Mouse (Mus musculus): ENCODE data around the gene Dnajc15. TPM values are rescaled to one million over a fixed set of nuclear protein-coding genes. Genes with fewer than 3 reads are reported as not detected.

The Dnajc15 gene
- polyA plus RNA-seq, 1 experiment, result 4.4 TPM

DNA sequence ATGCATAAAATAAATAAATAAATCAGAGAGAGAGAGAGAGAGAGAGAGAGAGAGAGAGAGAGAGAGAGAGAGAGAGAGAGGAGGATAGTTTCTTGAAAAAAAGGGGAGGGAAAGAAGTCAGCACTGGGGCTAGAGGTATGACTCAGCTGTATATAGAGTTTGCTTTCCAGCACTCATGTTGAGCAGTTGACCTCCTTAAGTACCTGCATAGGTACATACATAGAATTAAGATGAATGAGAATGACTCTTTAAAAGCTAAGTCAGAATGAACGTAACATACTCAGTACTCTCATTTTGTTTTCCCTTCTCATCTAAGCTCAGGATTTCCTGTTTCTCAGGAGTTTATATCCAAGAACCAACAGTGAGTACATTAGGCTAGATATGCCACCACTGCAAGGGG, 62.0 kb downstream of the Dnajc15 start:
- TF ChIP-seq POLR2A (IDR thresholded peaks at IDR 0.05; ENCODE audit: borderline replicate concordance, extremely low read depth, low read depth, low read length) (no peak), CTCF (IDR thresholded peaks at IDR 0.05; ENCODE audit: insufficient read depth, low read length) (no peak)
- DNase-seq, result no peak
- 41% methylated on average over 1 of the region's 1 CpGs for WGBS
- Histone ChIP-seq H3K4me3 (replicated peaks; ENCODE audit: extremely low read depth, low read depth, low read length) (no peak overlapping the region), H3K4me1 (ENCODE audit: control insufficient read depth, insufficient read depth, low read length) (peaks cover 2% of the 10 kb centered on the region; the same call in 1 of the 2 replicates)

DNA sequence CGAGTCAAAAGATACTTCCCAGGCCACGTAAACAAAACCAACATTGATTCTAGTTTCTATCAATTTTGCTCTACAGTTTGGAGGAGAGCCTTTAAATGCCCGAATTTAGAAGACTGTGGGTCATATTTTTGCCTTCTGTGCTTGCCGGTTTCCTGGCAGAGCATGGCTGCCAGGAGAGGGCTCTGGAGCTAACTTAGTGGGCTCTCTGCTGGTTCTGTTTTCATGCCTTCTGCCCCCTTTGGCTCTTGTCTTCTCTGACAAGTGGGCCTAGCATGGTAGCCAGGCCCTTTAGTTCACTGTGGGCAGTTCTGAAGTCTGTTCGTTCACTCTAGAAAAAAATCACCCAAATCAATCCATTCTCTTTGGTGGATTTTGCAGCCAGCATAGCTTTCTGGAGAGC, 63.5 kb downstream of the Dnajc15 start:
- H3K4me3 ChIP-seq (replicated peaks; ENCODE audit: extremely low read depth, low read depth, low read length), result no peak overlapping the region
- DNase-seq, result no peak
- no peak for TF ChIP-seq CTCF (IDR thresholded peaks at IDR 0.05; ENCODE audit: insufficient read depth, low read length)
- no peak for TF ChIP-seq POLR2A (IDR thresholded peaks at IDR 0.05; ENCODE audit: borderline replicate concordance, extremely low read depth, low read depth, low read length)
- peaks cover 2% of the 10 kb centered on the region; the same call in 1 of the 2 replicates for H3K4me1 ChIP-seq (ENCODE audit: control insufficient read depth, insufficient read depth, low read length)
- 82% methylated on average over 5 of the region's 5 CpGs for WGBS

DNA sequence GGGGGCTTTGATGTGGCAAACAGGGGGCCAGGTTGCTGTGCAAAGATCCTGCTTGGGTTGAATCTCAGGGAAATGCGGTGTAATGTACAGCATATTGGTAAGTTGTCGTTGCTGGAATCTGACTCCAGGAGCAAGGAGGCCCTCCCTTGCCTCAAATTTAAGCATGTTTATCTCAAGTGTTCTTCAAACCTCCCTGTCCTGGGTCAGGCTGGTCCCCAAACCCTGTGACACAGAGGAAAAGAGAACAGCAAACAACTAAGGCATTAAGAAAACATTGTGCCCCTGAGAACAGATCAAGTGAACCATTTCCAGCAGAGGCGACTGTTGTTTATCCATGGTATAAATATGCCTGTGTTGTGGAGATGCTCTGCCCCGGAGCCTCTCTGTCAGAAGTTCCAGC, 67.1 kb downstream of the Dnajc15 start:
- WGBS, result 57% methylated on average over 4 of the region's 4 CpGs
- no peak for DNase-seq
- no peaks in the 10 kb centered on the region for H3K4me1 ChIP-seq (ENCODE audit: control insufficient read depth, insufficient read depth, low read length)

DNA sequence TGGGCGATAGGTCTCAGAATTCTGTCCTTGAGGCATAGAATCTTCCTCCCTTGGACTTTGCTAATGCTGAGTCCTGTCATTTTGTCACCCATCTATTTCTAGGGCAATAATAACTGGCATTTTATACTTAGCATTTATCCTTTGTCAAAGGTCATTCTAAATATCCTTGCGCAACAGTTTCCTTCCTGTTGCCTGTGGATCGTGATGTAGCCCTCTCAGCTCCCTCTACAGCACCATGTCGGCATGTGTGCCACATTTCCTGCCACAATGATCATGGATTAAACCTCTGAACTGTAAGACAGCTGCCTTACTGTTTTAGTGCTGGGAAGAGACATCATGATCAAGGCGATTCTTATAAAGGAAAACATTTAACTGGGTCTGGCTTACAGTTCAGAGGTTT, 68.6 kb downstream of the Dnajc15 start:
- H3K4me1 ChIP-seq (ENCODE audit: control insufficient read depth, insufficient read depth, low read length), result no peaks in the 10 kb centered on the region
- H3K4me3 ChIP-seq (replicated peaks; ENCODE audit: extremely low read depth, low read depth, low read length), result no peak overlapping the region
- no peak for TF ChIP-seq POLR2A (IDR thresholded peaks at IDR 0.05; ENCODE audit: borderline replicate concordance, extremely low read depth, low read depth, low read length)
- TF ChIP-seq CTCF (IDR thresholded peaks at IDR 0.05; ENCODE audit: insufficient read depth, low read length), result no peak
- DNase-seq, result no peak
- WGBS, result 63% methylated on average over 5 of the region's 5 CpGs

More for the DNA sequence above, 67.1 kb downstream of the Dnajc15 start:
- TF ChIP-seq CTCF (IDR thresholded peaks at IDR 0.05; ENCODE audit: insufficient read depth, low read length) (no peak), POLR2A (IDR thresholded peaks at IDR 0.05; ENCODE audit: borderline replicate concordance, extremely low read depth, low read depth, low read length) (no peak)
- H3K4me3 ChIP-seq (replicated peaks; ENCODE audit: extremely low read depth, low read depth, low read length), result no peak overlapping the region

DNA sequence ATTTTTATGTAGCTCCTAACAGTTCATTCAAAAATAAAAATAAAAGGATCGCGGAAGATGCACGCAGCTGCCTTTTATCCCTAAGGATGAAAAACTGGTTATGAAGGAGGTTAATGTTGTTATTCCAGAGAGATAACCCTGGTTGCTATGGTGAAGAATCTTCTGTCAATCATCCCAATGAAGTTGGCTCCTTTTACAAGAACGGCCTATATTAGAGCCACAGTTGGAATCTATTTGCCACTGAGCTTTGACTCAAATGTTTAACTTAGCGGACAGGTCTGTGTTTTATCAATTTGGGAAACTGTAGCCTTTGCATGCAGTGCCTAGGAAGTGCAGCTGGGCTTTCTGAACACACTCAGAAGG, 72.7 kb downstream of the Dnajc15 start:
- Histone ChIP-seq H3K4me1 (ENCODE audit: control insufficient read depth, insufficient read depth, low read length) (no peaks in the 10 kb centered on the region), H3K4me3 (replicated peaks; ENCODE audit: extremely low read depth, low read depth, low read length) (no peak overlapping the region)
- TF ChIP-seq POLR2A (IDR thresholded peaks at IDR 0.05; ENCODE audit: borderline replicate concordance, extremely low read depth, low read depth, low read length), result no peak
- TF ChIP-seq CTCF (IDR thresholded peaks at IDR 0.05; ENCODE audit: insufficient read depth, low read length), result no peak
- DNase-seq, result no peak
- 49% methylated on average over 5 of the region's 5 CpGs for WGBS

DNA sequence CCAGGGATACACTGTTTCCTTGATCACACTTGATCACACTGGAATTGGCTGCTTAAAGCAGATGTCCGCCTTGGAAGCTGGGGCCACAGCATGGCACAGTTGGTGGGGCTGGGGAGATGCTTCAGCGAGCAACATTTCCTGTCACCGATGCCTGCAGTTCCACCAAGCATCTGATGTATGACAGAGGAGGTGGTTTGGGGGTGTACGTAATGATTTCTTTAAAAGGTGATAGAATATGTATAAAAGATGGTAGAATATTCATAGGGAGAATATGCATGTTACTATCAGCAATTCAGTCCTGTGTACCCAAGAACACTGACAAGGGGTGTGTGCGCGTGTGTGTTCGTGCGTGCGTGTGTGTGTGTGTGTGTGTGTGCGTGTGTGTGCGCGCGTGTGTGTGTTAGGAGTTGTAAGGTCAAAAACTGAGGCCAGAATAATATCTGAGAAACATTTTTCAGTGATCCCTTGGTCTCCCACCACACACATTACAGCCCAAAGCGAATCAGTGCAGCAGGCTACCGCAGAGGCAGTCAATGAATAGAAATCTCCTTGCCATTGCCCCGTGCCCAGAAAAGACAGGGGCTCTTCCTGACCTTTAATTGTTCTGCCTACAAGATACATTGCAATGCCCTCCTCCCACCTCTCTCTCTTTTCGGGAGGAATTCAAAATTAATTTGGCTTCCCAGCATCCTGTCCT, 73.2 kb downstream of the Dnajc15 start:
- TF ChIP-seq CTCF (IDR thresholded peaks at IDR 0.05; ENCODE audit: insufficient read depth, low read length) (no peak), POLR2A (IDR thresholded peaks at IDR 0.05; ENCODE audit: borderline replicate concordance, extremely low read depth, low read depth, low read length) (no peak)
- no peaks in the 10 kb centered on the region for H3K4me1 ChIP-seq (ENCODE audit: control insufficient read depth, insufficient read depth, low read length)
- 81% methylated on average over 17 of the region's 17 CpGs for WGBS

DNA sequence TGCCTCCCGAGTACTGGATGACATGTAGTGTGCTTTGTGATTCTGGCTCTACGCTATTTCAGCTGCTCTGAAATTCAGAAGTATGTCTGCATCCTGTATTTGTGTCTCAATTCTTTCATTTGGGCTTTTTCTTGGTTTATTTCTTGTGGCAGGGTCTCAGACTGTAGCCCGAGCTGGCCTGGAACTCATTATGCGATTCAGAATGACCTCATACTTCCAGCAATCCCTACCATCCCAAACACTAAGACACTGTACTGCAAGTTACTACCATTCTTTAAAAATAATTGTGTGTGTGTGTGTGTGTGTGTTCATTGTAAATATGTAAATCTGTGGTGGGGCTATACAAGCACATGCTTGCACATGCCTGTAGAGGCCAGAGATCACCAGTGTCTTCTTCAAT, 78.4 kb downstream of the Dnajc15 start:
- WGBS, result 88% methylated on average over 4 of the region's 4 CpGs
- Histone ChIP-seq H3K4me1 (ENCODE audit: control insufficient read depth, insufficient read depth, low read length) (no peaks in the 10 kb centered on the region), H3K4me3 (replicated peaks; ENCODE audit: extremely low read depth, low read depth, low read length) (no peak overlapping the region)
- DNase-seq, result no peak
- TF ChIP-seq CTCF (IDR thresholded peaks at IDR 0.05; ENCODE audit: insufficient read depth, low read length) (no peak), POLR2A (IDR thresholded peaks at IDR 0.05; ENCODE audit: borderline replicate concordance, extremely low read depth, low read depth, low read length) (no peak)

More for the DNA sequence above, 73.2 kb downstream of the Dnajc15 start:
- no peak overlapping the region for H3K4me3 ChIP-seq (replicated peaks; ENCODE audit: extremely low read depth, low read depth, low read length)
- DNase-seq, result no peak

DNA sequence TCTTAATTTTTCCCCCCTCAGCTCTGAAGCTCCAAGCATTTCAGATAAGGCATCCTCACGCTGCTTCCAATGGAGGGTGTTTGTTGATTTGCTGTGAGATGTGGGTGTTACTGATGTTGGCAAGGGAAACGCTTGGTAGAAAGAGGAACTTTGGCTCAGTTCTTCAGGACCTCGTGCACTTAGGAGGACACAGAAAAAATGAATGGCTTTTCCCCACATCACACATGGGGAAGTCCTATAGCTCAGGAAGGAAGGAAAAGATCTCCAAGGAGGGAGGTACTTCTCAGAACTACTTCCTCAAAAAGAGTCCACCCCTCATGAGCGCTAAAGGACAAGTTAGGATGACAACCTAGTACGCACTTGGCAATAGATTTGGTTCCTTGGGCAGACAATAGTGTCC, 79.7 kb downstream of the Dnajc15 start:
- Histone ChIP-seq H3K4me1 (ENCODE audit: control insufficient read depth, insufficient read depth, low read length) (no peaks in the 10 kb centered on the region), H3K4me3 (replicated peaks; ENCODE audit: extremely low read depth, low read depth, low read length) (no peak overlapping the region)
- 54% methylated on average over 5 of the region's 5 CpGs for WGBS
- TF ChIP-seq CTCF (IDR thresholded peaks at IDR 0.05; ENCODE audit: insufficient read depth, low read length), result no peak
- TF ChIP-seq POLR2A (IDR thresholded peaks at IDR 0.05; ENCODE audit: borderline replicate concordance, extremely low read depth, low read depth, low read length), result no peak
- DNase-seq, result no peak

DNA sequence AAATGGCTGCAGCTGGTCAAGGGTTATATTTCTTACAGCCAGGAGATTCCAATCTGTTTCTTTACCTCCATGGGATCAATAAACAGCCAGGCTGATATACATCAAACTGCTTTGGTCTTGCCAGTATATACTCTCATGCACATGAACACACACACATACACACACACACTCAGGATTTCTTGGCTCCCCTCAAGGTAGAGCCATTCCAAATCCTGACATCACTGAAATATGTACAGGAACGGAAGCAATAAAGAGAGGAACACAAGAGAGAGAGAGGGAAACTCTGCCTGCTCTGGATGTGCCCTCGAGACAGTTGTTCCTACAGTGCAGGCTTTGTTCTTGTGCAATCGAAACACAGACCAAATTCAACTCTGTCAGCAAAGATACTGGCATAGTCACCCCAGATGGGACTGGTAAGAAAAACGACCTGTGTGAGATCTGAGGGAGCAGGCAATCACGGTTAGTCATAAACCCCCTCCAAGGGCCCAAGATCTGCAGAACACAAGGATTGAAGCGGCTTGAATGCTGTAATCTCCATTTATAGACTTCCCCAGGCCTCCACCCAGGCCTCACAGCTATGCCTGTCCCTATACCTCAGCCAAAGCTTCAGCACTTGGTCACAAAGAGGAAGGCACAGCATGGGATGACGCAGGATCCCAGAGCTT, 80.5 kb downstream of the Dnajc15 start:
- H3K4me1 ChIP-seq (ENCODE audit: control insufficient read depth, insufficient read depth, low read length), result no peaks in the 10 kb centered on the region
- 59% methylated on average over 7 of the region's 7 CpGs for WGBS
- H3K4me3 ChIP-seq (replicated peaks; ENCODE audit: extremely low read depth, low read depth, low read length), result no peak overlapping the region
- no peak for DNase-seq
- no peak for TF ChIP-seq POLR2A (IDR thresholded peaks at IDR 0.05; ENCODE audit: borderline replicate concordance, extremely low read depth, low read depth, low read length)
- no peak for TF ChIP-seq CTCF (IDR thresholded peaks at IDR 0.05; ENCODE audit: insufficient read depth, low read length)

DNA sequence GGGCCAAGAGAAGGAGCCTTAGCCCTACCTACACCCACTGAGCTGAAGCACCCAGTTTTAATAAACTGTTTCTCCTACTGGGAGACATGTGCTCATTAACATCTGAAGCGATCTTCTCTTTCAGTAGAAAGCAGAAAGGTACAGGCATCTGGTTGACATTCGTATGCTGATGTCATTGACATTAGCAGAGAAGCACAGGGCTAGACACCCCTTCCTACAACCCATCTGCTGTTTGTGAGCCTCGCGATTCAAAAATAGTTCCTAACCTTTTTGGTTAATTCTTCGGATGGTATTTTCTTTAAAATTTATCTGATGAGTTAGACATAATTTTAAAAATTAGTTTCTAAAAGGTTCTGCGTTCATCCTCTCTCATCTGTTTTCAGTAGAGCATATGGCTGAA, 81.9 kb downstream of the Dnajc15 start:
- TF ChIP-seq CTCF (IDR thresholded peaks at IDR 0.05; ENCODE audit: insufficient read depth, low read length) (no peak), POLR2A (IDR thresholded peaks at IDR 0.05; ENCODE audit: borderline replicate concordance, extremely low read depth, low read depth, low read length) (no peak)
- 93% methylated on average over 6 of the region's 6 CpGs for WGBS
- DNase-seq, result no peak
- Histone ChIP-seq H3K4me3 (replicated peaks; ENCODE audit: extremely low read depth, low read depth, low read length) (no peak overlapping the region), H3K4me1 (ENCODE audit: control insufficient read depth, insufficient read depth, low read length) (no peaks in the 10 kb centered on the region)

All from lung, adult 2 months (tissue).